Mouse (Mus musculus): Measurements from ENCODE around the gene Thbs1.

Thbs1 gene

GRCm38 (mm10) chr2:118111488-118112131 is at the start of gene Thbs1:
TSS of gene Thbs1 (plus strand) at chr2:118111876.
- in situ Hi-C loops (cut with MboI, MseI), result no loop called here

- in situ Hi-C loops (cut with MboI, MseI), result no loop called here
These were observed 47.4 kb upstream of the Thbs1 start for GRCm38 (mm10) chr2:118064121-118064764.

GRCm38 (mm10) chr2:118066065-118066770 is 45.5 kb upstream of the Thbs1 start:
- in situ Hi-C loops (cut with MboI, MseI), result no loop called here

- in situ Hi-C loops (cut with MboI, MseI), result no loop called here
These were observed 41.7 kb upstream of the Thbs1 start for GRCm38 (mm10) chr2:118069975-118070374.

GRCm38 (mm10) chr2:118072811-118073372 is 38.8 kb upstream of the Thbs1 start:
- in situ Hi-C loops (cut with MboI, MseI), result no loop called here

GRCm38 (mm10) chr2:118074030-118074429 is 37.6 kb upstream of the Thbs1 start:
- in situ Hi-C loops (cut with MboI, MseI), result no loop called here

GRCm38 (mm10) chr2:118075165-118075564 is 36.5 kb upstream of the Thbs1 start:
- in situ Hi-C loops (cut with MboI, MseI), result no loop called here

- in situ Hi-C loops (cut with MboI, MseI), result no loop called here
These were observed 32.5 kb upstream of the Thbs1 start for GRCm38 (mm10) chr2:118079131-118079530.

- in situ Hi-C loops (cut with MboI, MseI), result no loop called here
These were observed 30.1 kb upstream of the Thbs1 start for GRCm38 (mm10) chr2:118081581-118081980.

GRCm38 (mm10) chr2:118083652-118084051 is 28.0 kb upstream of the Thbs1 start:
- in situ Hi-C loops (cut with MboI, MseI), result no loop called here

GRCm38 (mm10) chr2:118084693-118085092 is 27.0 kb upstream of the Thbs1 start:
- in situ Hi-C loops (cut with MboI, MseI), result loop anchor here (5.0 kb wide), 1 partner anchor 237 kb away; no protein-coding TSS in a partner anchor

GRCm38 (mm10) chr2:118085647-118086046 is 26.0 kb upstream of the Thbs1 start:
- in situ Hi-C loops (cut with MboI, MseI), result loop anchor here (5.0 kb wide), 1 partner anchor 238 kb away; no protein-coding TSS in a partner anchor

GRCm38 (mm10) chr2:118087044-118087726 is 24.5 kb upstream of the Thbs1 start:
- in situ Hi-C loops (cut with MboI, MseI), result loop anchor here (5.0 kb wide), 1 partner anchor 240 kb away; no protein-coding TSS in a partner anchor

GRCm38 (mm10) chr2:118091226-118091625 is 20.4 kb upstream of the Thbs1 start:
- in situ Hi-C loops (cut with MboI, MseI), result no loop called here

GRCm38 (mm10) chr2:118099104-118099503 is 12.6 kb upstream of the Thbs1 start:
- in situ Hi-C loops (cut with MboI, MseI), result no loop called here

- in situ Hi-C loops (cut with MboI, MseI), result no loop called here
These were observed 9.5 kb upstream of the Thbs1 start for GRCm38 (mm10) chr2:118102169-118102568.

GRCm38 (mm10) chr2:118110225-118110915 is 1.3 kb upstream of the Thbs1 start:
- in situ Hi-C loops (cut with MboI, MseI), result no loop called here

GRCm38 (mm10) chr2:118111116-118111487 is 574 bp upstream of the Thbs1 start:
- in situ Hi-C loops (cut with MboI, MseI), result no loop called here

- in situ Hi-C loops (cut with MboI, MseI), result no loop called here
These were observed 762 bp downstream of the Thbs1 start for GRCm38 (mm10) chr2:118112438-118112837.

- in situ Hi-C loops (cut with MboI, MseI), result no loop called here
These were observed 1.3 kb downstream of the Thbs1 start for GRCm38 (mm10) chr2:118112846-118113479.

Measured in T-helper 2 cell (primary cell).